Mouse (Mus musculus) lung, embryonic 16.5 days (tissue): ENCODE measurements around the gene Hexim1. TPM values are rescaled to one million over a fixed set of nuclear protein-coding genes. Genes with fewer than 3 reads are reported as not detected.
A peak's percentile ranks its signal among the peaks of the same experiment; 100 is the strongest.

Experiments used
- ATAC-seq: fragments of 200-750 bp; cut with Nextera tagmentation; 2 replicates; pipeline ENCODE4 v1.8.0; 2017; ENCODE audit warnings: low read depth, mild to moderate bottlenecking, moderate library complexity
- H3K27ac ChIP-seq: fragments of 300-500 bp; sonication (generic); 2 replicates; pipeline ENCODE4 v1.5.1; 2014; ENCODE audit warnings: mild to moderate bottlenecking, control low read depth, low read length
- H3K27me3 ChIP-seq: fragments of 300-500 bp; sonication (generic); 2 replicates; pipeline ENCODE4 v1.6.1; 2014; ENCODE audit warnings: low read depth, low read length, mixed read lengths; ENCODE audit not compliant: control insufficient read depth, insufficient read depth
- H3K36me3 ChIP-seq: fragments of 300-500 bp; sonication (generic); 2 replicates; pipeline ENCODE4 v1.6.1; 2014; ENCODE audit warnings: low read length; ENCODE audit not compliant: control insufficient read depth, insufficient read depth
- H3K4me1 ChIP-seq: fragments of 300-500 bp; sonication (generic); replicated peaks from 2 replicates; pipeline ENCODE4 v1.6.1; 2014; ENCODE audit warnings: low read length, mixed read lengths; ENCODE audit not compliant: control insufficient read depth, insufficient read depth
- H3K4me2 ChIP-seq: fragments of 300-500 bp; sonication (generic); 2 replicates; pipeline ENCODE4 v1.6.1; 2014; ENCODE audit warnings: low read depth, low read length, control low read depth
- H3K4me3 ChIP-seq: fragments of 300-500 bp; sonication (generic); 2 replicates; pipeline ENCODE4 v1.5.1; 2014; ENCODE audit warnings: mild to moderate bottlenecking, low read length, control low read depth
- H3K9ac ChIP-seq: fragments of 300-500 bp; sonication (generic); 2 replicates; pipeline ENCODE4 v1.6.1; 2014; ENCODE audit warnings: low read length, control low read depth
- H3K9me3 ChIP-seq: fragments of 300-500 bp; sonication (generic); 2 replicates; pipeline ENCODE4 v1.6.1; 2016; ENCODE audit warnings: low read length; ENCODE audit not compliant: control insufficient read depth
- WGBS: fragments of 180-500 bp; shearing (Covaris S2); extraction: QIAGEN DNeasy Blood & Tissue Kit; methylation state at CpG from one replicate; pipeline ENCODE4 v1.1.7; 2014; 5-methylcytosine and 5-hydroxymethylcytosine counted together
- polyA plus RNA-seq: library from polyadenylated mRNA; unstranded; fragments of >200 nt; fragmentation: Nextera tagmentation; extraction: Ambion mirVana; gene quantifications from 2 replicates; pipeline ENCODE4 v1.2.1, GENCODE M21; 2015

Hexim1 gene
- polyA plus RNA-seq, 1 experiment from 2014 or later: 4.6 TPM

DNA sequence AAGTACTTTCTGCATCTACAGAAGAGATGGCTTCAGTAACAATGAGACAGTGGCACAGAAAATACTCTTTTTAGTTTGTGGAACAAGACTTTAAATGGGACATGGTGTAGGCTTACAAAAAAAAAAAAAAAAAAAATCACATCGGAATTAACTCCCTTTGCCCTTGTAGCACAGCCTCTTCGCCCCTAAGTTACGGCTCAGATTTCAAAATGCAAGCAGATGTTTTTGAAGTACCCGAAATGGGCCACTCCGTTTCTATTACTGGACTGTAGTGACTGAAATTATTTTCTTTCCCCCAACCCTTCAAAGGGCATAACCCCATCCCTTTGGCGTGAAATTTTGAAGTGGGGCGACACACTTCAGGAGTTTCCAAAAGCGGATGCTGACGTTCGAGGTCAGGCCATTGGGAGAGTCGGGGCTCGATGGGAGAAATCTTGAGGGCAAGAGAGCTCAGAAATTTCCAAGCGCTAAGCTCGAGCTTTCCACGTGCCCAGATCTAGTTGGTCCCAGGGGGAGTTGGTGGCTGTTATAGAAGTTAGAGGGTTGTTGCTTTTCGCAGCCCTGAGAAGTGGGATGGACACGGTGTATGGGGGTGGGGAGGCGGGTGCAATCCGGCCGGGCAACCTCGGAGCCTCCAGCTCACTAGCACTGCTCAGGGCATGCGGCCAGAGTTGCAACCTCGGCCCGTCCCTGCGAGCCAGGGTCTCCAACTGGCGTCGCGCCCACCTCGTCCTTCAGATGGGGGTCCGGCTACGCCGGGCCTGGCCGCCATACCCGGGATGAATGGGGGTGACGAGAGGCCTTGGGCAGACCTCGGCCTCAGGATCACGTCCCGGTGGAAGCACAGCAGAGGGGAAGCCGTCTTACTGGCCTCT is 15.9 kb downstream of the Hexim1 start, which contains the start of gene Hexim2:
Gene Hexim2 (plus strand): TSS at position 729 of the 875 bp plus-strand sequence.
- ATAC-seq: peak; percentile 57
- under 1% methylated on average over 39 of the region's 39 CpGs for WGBS
- Histone ChIP-seq H3K4me2 (peak within 1 kb of the TSS; percentile 71), H3K9me3 (no peaks in the 10 kb centered on the region), H3K27ac (peak within 1 kb of the TSS; percentile 99), H3K27me3 (no peaks in the 10 kb centered on the region), H3K4me1 (peaks cover 19% of the 10 kb centered on the region), H3K4me3 (peak within 1 kb of the TSS; percentile 97), H3K36me3 (no peaks in the 10 kb centered on the region), H3K9ac (peak within 1 kb of the TSS; percentile 100)

DNA sequence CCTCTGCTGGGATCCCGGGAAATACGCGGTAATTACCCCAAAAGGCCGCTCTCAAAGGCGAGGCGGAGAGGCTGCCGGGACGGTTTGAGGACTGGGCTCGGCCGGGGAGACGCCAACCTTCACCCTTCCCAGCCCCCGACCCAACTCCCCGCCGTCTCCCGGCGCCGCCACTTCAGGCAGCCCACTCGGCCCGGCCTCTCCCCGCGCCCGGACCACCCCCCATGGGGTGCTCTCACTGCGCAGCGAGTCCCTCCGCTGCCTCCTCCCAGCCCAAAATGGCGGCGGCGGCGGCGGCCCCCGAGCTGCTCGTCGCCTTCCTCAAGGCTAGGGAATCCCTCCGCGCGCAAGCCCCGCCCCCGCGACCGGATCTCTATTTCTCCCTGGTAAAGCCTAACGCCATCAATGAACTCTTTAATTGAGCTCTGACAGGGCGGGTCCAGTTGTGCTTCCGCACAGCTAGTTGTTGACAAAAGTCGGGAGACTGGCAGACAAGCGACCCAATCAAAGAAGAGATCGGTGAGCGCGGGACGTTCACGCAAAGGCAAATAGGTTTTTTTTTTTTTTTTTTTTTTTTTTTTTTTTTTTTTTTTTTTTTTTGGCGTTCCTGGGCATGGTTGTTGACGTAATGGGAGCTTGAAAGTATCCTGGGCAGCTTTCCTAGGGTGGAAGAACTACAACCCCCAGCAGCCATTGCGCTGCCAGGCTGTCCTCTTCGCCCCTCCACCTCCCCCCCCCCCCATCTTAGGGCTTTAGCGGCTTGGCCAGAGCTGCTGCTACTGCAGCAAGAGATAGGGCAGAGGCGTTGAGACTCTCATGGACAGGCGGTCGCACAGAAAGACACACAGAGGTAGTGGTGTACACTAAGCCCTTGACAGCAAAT is 16.8 kb downstream of the Hexim1 start:
- no peaks in the 10 kb centered on the region for H3K27me3 ChIP-seq
- peak overlapping the region; percentile 100 for H3K9ac ChIP-seq
- H3K36me3 ChIP-seq: no peaks in the 10 kb centered on the region
- 0% methylated on average over 52 of the region's 58 CpGs for WGBS
- peak overlapping the region; percentile 99 for H3K27ac ChIP-seq
- no peaks in the 10 kb centered on the region for H3K9me3 ChIP-seq
- peak overlapping the region; percentile 71 for H3K4me2 ChIP-seq
- H3K4me3 ChIP-seq: peak overlapping the region; percentile 97
- peaks cover 19% of the 10 kb centered on the region for H3K4me1 ChIP-seq
- ATAC-seq: peak; percentile 96

DNA sequence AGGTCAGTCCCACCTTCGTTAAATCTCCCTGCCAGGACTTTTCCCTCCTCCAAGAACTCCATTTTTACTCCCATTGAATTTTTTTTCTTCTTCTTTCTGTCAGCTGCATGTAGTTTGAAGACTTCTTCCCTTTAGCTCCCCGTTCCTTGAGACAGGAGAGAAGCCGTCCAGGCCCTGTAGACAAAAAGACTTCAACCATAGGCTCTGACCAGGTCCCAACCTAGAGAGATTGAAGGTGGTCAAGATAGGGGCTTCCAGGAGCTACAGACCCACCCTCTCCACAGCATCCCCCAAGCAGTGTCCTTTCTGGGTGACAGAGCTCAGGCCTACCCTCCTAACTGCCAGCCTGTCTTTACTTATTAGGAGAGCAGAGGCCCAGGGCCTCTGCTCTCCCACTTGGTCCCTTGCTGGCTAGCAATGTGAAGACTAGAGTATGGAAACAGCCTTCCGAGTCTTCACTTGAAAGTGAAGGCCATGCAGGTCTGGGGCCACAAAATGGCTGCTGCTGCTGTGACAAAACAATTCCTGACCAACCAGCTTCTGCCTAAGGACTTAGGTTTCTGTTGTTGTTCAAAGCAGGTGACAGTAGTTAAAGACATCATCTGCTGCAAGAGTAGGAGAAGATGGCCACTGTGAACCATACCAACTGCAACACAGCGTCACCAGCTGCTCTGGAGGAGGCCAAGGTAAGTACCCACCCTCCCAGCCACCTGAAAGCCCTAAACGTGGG is 17.6 kb downstream of the Hexim1 start:
- Histone ChIP-seq H3K36me3 (peaks cover 4% of the 10 kb centered on the region; the same call in 1 of the 2 replicates), H3K4me1 (peaks cover 19% of the 10 kb centered on the region), H3K9me3 (no peaks in the 10 kb centered on the region), H3K9ac (peak overlapping the region; percentile 60), H3K27me3 (no peaks in the 10 kb centered on the region), H3K4me2 (peak overlapping the region; percentile 52), H3K27ac (peak overlapping the region; percentile 54), H3K4me3 (peak overlapping the region; percentile 29)
- 42% methylated on average over 6 of the region's 6 CpGs for WGBS
- no peak for ATAC-seq

DNA sequence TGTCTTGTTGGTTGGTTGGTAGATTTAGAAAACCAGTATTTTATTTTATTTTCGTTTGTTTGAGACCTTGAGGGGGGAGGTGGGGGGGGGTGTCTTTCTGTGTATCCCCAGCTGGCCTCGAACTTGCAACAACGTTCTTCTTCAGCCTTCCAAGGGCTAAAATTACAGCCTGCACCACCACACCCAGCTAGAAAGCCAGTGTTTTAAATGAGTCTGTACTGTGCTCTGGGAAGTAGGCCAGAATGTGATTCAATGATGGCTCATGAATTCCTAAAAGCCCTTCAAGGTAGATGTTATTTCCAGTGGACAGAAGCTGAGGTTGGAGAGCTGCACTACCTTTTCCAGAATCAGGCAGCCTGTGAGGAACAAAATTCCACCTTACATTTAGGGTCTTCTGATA is 18.2 kb downstream of the Hexim1 start:
- WGBS: 68% methylated on average over 3 of the region's 3 CpGs
- H3K4me2 ChIP-seq: no peak overlapping the region
- H3K4me1 ChIP-seq: peaks cover 19% of the 10 kb centered on the region
- H3K27me3 ChIP-seq: no peaks in the 10 kb centered on the region
- H3K27ac ChIP-seq: no peak overlapping the region
- ATAC-seq: no peak
- peaks cover 8% of the 10 kb centered on the region; the same call in 1 of the 2 replicates for H3K36me3 ChIP-seq
- H3K9ac ChIP-seq: peak overlapping the region; percentile 60; the same call in 1 of the 2 replicates
- H3K4me3 ChIP-seq: no peak overlapping the region
- H3K9me3 ChIP-seq: no peaks in the 10 kb centered on the region

DNA sequence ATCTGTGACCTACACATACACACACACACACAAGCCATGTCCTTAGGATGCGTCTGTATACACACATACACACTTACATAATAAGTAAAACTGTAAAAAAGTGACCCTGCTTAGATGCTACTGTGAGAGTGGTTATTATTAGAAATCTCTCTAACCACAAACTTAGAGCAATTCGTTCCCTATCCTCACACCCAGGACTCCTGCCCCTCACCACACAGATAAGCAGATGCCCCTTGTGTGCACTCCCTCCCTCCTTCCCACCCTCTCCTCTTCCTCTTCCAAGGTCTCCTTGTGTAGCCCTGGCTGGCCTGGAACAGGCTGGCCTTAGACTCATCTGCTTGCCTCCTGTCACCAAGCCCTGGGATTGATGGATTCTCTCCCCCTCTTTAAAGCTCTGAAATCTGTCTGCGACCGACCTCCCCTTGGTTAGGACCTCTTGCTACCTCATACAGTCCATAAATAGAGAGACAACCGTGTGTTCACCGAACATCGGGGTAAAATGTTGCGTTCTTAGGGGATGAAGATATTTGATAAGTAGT is 20.1 kb downstream of the Hexim1 start:
- H3K4me1 ChIP-seq: peaks cover 19% of the 10 kb centered on the region
- 72% methylated on average over 8 of the region's 8 CpGs for WGBS
- H3K27me3 ChIP-seq: no peaks in the 10 kb centered on the region
- no peak overlapping the region for H3K9ac ChIP-seq
- ATAC-seq: no peak
- no peak overlapping the region for H3K4me2 ChIP-seq
- H3K9me3 ChIP-seq: no peaks in the 10 kb centered on the region
- H3K36me3 ChIP-seq: peaks cover 8% of the 10 kb centered on the region; the same call in 1 of the 2 replicates
- H3K27ac ChIP-seq: no peak overlapping the region
- H3K4me3 ChIP-seq: no peak overlapping the region

DNA sequence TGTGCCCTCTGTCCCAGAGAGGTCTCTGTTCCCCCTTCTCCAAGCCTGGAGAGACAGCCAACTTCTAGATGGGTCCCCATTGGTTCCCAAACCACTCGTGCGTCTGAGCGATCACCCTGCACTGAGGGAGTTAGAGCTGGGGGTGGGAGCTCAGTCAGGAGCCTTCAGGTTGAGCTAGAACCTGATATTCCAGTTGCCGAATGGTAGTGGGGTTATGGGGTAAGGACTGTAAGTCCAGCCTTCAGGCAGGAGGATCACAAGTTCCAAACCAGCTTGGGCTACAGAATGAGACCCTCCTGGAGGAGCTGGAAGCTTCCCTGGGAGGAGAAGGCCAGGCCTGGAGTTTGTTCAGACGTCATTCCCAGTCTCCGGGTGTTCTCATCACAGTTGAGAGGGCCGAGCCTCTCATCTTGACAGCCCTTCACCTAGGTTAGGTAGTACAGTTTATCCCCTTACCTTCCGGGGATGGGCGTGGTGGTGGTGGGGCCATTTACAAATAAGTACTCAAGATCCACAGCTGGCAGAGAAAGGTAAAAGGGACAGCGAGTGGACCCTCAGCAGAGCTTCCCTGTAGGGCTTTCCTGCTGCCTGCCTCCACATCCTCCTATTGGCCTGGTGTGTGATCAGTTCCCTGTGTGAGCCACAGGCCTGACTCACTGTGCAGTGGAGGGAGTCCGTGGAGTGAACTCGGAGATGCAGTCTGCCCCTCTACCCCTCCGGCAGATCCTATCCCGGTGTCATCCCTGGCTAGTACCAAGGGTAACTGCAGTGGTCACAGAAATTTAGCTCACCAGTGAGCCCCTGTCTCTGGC is 24.1 kb downstream of the Hexim1 start:
- no peak for ATAC-seq

DNA sequence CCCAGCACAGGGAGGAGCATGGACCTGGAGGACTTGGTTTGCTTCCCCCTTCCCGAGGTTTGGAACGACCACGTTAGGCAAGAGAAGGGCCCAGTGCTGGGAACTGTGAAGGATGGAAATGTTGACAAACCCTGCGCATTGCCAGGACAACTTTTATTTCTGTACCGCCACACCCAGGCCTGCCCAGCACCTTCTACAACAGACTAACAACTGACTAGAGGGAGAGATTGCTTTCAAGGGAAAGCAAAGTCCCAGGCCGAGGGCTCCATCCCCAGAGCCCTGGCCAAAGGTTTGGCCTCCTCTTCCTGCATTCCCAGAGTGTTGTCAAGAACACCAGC is 24.7 kb downstream of the Hexim1 start:
- no peak overlapping the region for H3K4me2 ChIP-seq
- whole genome bisulfite sequencing: 34% methylated on average over 6 of the region's 6 CpGs
- H3K9ac ChIP-seq: peak overlapping the region; percentile 50; the same call in 1 of the 2 replicates
- no peak; the same call in none of the 2 replicates for ATAC-seq
- peak overlapping the region; percentile 95 for H3K27ac ChIP-seq
- no peaks in the 10 kb centered on the region for H3K9me3 ChIP-seq
- H3K36me3 ChIP-seq: peaks cover 8% of the 10 kb centered on the region; the same call in 1 of the 2 replicates
- H3K4me1 ChIP-seq: peaks cover 30% of the 10 kb centered on the region
- H3K4me3 ChIP-seq: no peak overlapping the region
- no peaks in the 10 kb centered on the region for H3K27me3 ChIP-seq

More for the DNA sequence above, 24.1 kb downstream of the Hexim1 start:
- peaks cover 8% of the 10 kb centered on the region; the same call in 1 of the 2 replicates for H3K36me3 ChIP-seq
- no peaks in the 10 kb centered on the region for H3K27me3 ChIP-seq
- H3K27ac ChIP-seq: peak overlapping the region; percentile 95
- peaks cover 30% of the 10 kb centered on the region for H3K4me1 ChIP-seq
- H3K4me2 ChIP-seq: no peak overlapping the region
- no peak overlapping the region for H3K4me3 ChIP-seq
- no peak overlapping the region for H3K9ac ChIP-seq
- no peaks in the 10 kb centered on the region for H3K9me3 ChIP-seq
- WGBS: 79% methylated on average over 14 of the region's 14 CpGs
